Mouse (Mus musculus) testis, adult 2 months (tissue): ENCODE results near the gene Sec16a.

Experiments
- CTCF ChIP-seq: fragments of 200-500 bp; IDR thresholded peaks from 2 replicates; pipeline ENCODE4 v1.5.1; 2012; ENCODE audit warnings: low read depth, mild to moderate bottlenecking, inconsistent platforms, low read length, moderate library complexity; ENCODE audit not compliant: control insufficient read depth, insufficient read depth, insufficient replicate concordance
- POLR2A ChIP-seq: fragments of 200-500 bp; IDR thresholded peaks from 2 replicates; pipeline ENCODE4 v1.6.1; 2012; ENCODE audit warnings: low read depth, mild to moderate bottlenecking, inconsistent platforms, low read length, moderate library complexity; ENCODE audit not compliant: control insufficient read depth

- TF ChIP-seq POLR2A (no peak), CTCF (no peak)
Observed at GRCm38 (mm10) chr2:26481724-26482495, 36.9 kb upstream of the Sec16a start.
